Mouse (Mus musculus) limb, embryonic 14.5 days (tissue): ENCODE measurements around the gene Neu1. TPM values are rescaled to one million over a fixed set of nuclear protein-coding genes. Genes with fewer than 3 reads are reported as not detected.

ENCODE experiments used
- ATAC-seq: fragments of 200-750 bp; cut with Nextera tagmentation; 2 replicates; pipeline ENCODE4 v1.8.0; 2017; ENCODE audit warnings: low read depth, moderate number of reproducible peaks, moderate TSS enrichment; ENCODE audit not compliant: low FRiP score
- DNase-seq: peaks from one replicate; pipeline ENCODE4 v3.0.0-alpha.2; 2015; ENCODE audit warnings: low spot score
- H3K27ac ChIP-seq: fragments of 300-500 bp; sonication (generic); replicated peaks from 2 replicates; pipeline ENCODE4 v1.5.1; 2014; ENCODE audit warnings: low read depth, mild to moderate bottlenecking, low read length, moderate library complexity, mixed read lengths
- H3K27me3 ChIP-seq: fragments of 300-500 bp; sonication (generic); 2 replicates; pipeline ENCODE4 v1.6.1; 2014; ENCODE audit warnings: low read length, mixed read lengths; ENCODE audit not compliant: control insufficient read depth, insufficient read depth
- H3K36me3 ChIP-seq: fragments of 300-500 bp; sonication (generic); 2 replicates; pipeline ENCODE4 v1.6.1; 2014; ENCODE audit warnings: mild to moderate bottlenecking, low read length, moderate library complexity, mixed read lengths; ENCODE audit not compliant: control insufficient read depth, insufficient read depth
- H3K4me1 ChIP-seq: fragments of 300-500 bp; sonication (generic); 2 replicates; pipeline ENCODE4 v1.6.1; 2014; ENCODE audit warnings: antibody characterized with exemption, low read length, mixed read lengths; ENCODE audit not compliant: control insufficient read depth, insufficient read depth
- H3K4me2 ChIP-seq: fragments of 300-500 bp; sonication (generic); replicated peaks from 2 replicates; pipeline ENCODE4 v1.6.1; 2014; ENCODE audit warnings: low read depth, mild to moderate bottlenecking, low read length, moderate library complexity; ENCODE audit not compliant: severe bottlenecking
- H3K4me3 ChIP-seq: fragments of 300-500 bp; sonication (generic); replicated peaks from 2 replicates; pipeline ENCODE4 v1.5.1; 2014; ENCODE audit warnings: low read length
- H3K9ac ChIP-seq: fragments of 300-500 bp; sonication (generic); 2 replicates; pipeline ENCODE4 v1.6.1; 2014; ENCODE audit warnings: mild to moderate bottlenecking, low read depth, low read length, moderate library complexity; ENCODE audit not compliant: severe bottlenecking
- H3K9me3 ChIP-seq: fragments of 300-500 bp; sonication (generic); 2 replicates; pipeline ENCODE4 v1.6.1; 2016; ENCODE audit warnings: low read length; ENCODE audit not compliant: control insufficient read depth
- POLR2A ChIP-seq: fragments of 200-500 bp; IDR thresholded peaks from 2 replicates; pipeline ENCODE4 v1.8.0; 2012; ENCODE audit warnings: inconsistent platforms, mild to moderate bottlenecking, moderate library complexity, borderline replicate concordance; ENCODE audit not compliant: insufficient read depth, insufficient read length; ENCODE audit errors: extremely low read depth
- WGBS: fragments of 180-500 bp; shearing (Covaris S2); extraction: QIAGEN DNeasy Blood & Tissue Kit; methylation state at CpG from one replicate; pipeline ENCODE4 v1.1.7; 2014; 5-methylcytosine and 5-hydroxymethylcytosine counted together
- polyA plus RNA-seq, 2 experiments: library from polyadenylated mRNA; depleted of rRNA in 1 of 2; stranded (reverse) in 1 of 2; unstranded in 1 of 2; fragments of >200 nt; fragmentation: Nextera tagmentation in 1 of 2; extraction: Ambion mirVana in 1 of 2; gene quantifications; 2 replicates each; pipeline versions ENCODE4 v1.2.1 to v1.2.3; 2012 to 2014

The Neu1 gene
- polyA plus RNA-seq, 2 experiments, result 18.2 to 19.3 TPM

- Histone ChIP-seq H3K36me3 (no peaks in the 10 kb centered on the region), H3K4me3 (no peak overlapping the region), H3K4me2 (no peak overlapping the region), H3K27ac (no peak overlapping the region), H3K27me3 (no peaks in the 10 kb centered on the region), H3K9ac (no peak overlapping the region), H3K9me3 (no peaks in the 10 kb centered on the region), H3K4me1 (peaks cover 6% of the 10 kb centered on the region; the same call in 1 of the 2 replicates)
- 78% methylated on average over 5 of the region's 5 CpGs for WGBS
- DNase-seq (no peak), ATAC-seq (no peak)
- no peak for TF ChIP-seq POLR2A
Measured at GRCm38 (mm10) chr17:34887942-34888341, 43.1 kb upstream of the Neu1 start.

- no peak for TF ChIP-seq POLR2A
Measured at GRCm38 (mm10) chr17:34890074-34890743, 40.8 kb upstream of the Neu1 start.

GRCm38 (mm10) chr17:34891377-34891776 is 39.7 kb upstream of the Neu1 start:
- Histone ChIP-seq H3K9ac (no peak overlapping the region), H3K4me3 (no peak overlapping the region), H3K4me1 (peaks cover 17% of the 10 kb centered on the region), H3K27ac (no peak overlapping the region), H3K36me3 (peaks cover 5% of the 10 kb centered on the region), H3K27me3 (no peaks in the 10 kb centered on the region), H3K9me3 (no peaks in the 10 kb centered on the region), H3K4me2 (no peak overlapping the region)
- TF ChIP-seq POLR2A, result no peak
- WGBS, result 91% methylated on average over 2 of the region's 2 CpGs
- DNase-seq, result no peak
- ATAC-seq, result no peak

More at GRCm38 (mm10) chr17:34890074-34890743, 40.8 kb upstream of the Neu1 start:
- H3K4me3 ChIP-seq, result no peak overlapping the region
- no peaks in the 10 kb centered on the region for H3K9me3 ChIP-seq
- no peak for ATAC-seq
- peaks cover 5% of the 10 kb centered on the region for H3K4me1 ChIP-seq
- no peak overlapping the region for H3K9ac ChIP-seq
- no peaks in the 10 kb centered on the region for H3K27me3 ChIP-seq
- no peaks in the 10 kb centered on the region for H3K36me3 ChIP-seq
- no peak for DNase-seq
- no peak overlapping the region for H3K27ac ChIP-seq
- whole genome bisulfite sequencing, result 82% methylated on average over 12 of the region's 12 CpGs
- H3K4me2 ChIP-seq, result no peak overlapping the region

GRCm38 (mm10) chr17:34893072-34893824 is 37.8 kb upstream of the Neu1 start:
- Histone ChIP-seq H3K4me1 (peaks cover 26% of the 10 kb centered on the region), H3K27ac (peak overlapping the region; percentile 61), H3K4me2 (peak overlapping the region; percentile 87), H3K9ac (0 out of 2 replicates have a peak overlapping the region, but pooled peaks have one; percentile 86), H3K27me3 (no peaks in the 10 kb centered on the region), H3K9me3 (no peaks in the 10 kb centered on the region), H3K4me3 (peak overlapping the region; percentile 78), H3K36me3 (peaks cover 8% of the 10 kb centered on the region)
- 72% methylated on average over 12 of the region's 12 CpGs for WGBS
- DNase-seq (no peak), ATAC-seq (no peak)
- no peak for TF ChIP-seq POLR2A

GRCm38 (mm10) chr17:34894074-34894597 is 36.9 kb upstream of the Neu1 start:
- H3K27ac ChIP-seq, result peak overlapping the region; percentile 86
- peak; percentile 89 for ATAC-seq
- 0% methylated on average over 19 of the region's 51 CpGs for WGBS
- no peaks in the 10 kb centered on the region for H3K9me3 ChIP-seq
- DNase-seq, result peak; percentile 97
- H3K27me3 ChIP-seq, result no peaks in the 10 kb centered on the region
- 0 out of 2 replicates have a peak, but pooled peaks have one; percentile 29 for TF ChIP-seq POLR2A
- H3K4me1 ChIP-seq, result peaks cover 26% of the 10 kb centered on the region
- peak overlapping the region; percentile 78 for H3K4me3 ChIP-seq
- H3K9ac ChIP-seq, result peak overlapping the region; percentile 86
- peaks cover 8% of the 10 kb centered on the region for H3K36me3 ChIP-seq
- peak overlapping the region; percentile 87 for H3K4me2 ChIP-seq
